Mouse (Mus musculus): ENCODE data around the gene Znhit3.

The Znhit3 gene

DNA sequence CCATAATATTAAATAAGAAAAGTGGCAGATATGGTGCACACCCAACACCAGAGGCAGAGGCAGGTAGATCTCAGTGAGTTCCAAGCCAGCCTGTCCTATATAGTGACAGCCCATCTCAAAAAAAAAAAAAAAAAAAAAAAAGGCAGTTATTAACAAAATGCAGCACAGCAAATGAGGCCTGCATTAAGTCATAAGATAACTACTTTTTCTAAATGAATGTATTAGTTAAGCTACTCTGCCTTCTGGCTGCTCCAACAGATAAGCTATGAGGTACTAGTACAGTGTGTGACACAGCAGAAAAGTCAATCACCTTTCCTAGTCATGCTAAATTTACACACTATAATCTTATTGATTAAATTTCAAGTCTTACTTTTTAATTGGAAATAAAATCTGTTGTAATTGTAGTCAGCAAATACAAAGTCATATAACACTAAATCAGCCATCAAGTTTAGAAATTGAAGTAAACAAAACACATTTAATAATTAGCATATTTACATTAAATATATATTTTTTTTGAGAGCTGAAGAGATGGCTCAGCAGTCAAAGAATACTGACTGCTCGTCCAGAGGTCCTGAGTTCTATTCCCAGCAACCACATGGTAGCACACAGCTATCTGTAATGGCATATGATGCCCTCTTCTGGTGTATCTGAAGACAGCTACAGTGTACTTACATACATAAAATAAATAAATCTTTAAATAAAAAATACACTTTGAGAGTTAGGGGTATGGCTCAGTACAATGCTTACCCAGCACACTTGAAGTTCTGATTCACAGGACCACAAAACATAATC, 42.9 kb downstream of the Znhit3 start:
- no peak for DNase-seq

- no peak for DNase-seq
These were observed 44.6 kb downstream of the Znhit3 start for GRCm38 (mm10) chr11:84871548-84872069.

DNA sequence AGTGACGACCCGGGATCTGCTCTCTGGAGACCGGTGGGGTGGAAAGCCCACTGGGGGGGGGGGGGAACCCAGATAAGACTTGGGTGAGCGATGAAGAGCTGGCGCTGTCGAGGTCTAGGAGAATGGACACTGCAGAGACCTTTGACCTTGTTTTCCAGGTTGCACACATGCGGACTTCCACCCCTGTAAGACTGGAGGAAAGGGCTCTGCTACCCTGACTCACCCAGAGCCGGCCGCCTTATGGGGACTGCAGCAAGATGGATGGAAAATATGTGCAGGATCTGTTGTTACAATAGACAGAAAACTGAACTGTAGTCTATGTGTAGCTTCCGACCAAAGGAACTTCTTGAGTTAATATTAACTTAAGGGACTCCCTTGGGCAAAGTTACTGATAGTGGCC, 45.1 kb downstream of the Znhit3 start:
- DNase-seq = no peak

DNA sequence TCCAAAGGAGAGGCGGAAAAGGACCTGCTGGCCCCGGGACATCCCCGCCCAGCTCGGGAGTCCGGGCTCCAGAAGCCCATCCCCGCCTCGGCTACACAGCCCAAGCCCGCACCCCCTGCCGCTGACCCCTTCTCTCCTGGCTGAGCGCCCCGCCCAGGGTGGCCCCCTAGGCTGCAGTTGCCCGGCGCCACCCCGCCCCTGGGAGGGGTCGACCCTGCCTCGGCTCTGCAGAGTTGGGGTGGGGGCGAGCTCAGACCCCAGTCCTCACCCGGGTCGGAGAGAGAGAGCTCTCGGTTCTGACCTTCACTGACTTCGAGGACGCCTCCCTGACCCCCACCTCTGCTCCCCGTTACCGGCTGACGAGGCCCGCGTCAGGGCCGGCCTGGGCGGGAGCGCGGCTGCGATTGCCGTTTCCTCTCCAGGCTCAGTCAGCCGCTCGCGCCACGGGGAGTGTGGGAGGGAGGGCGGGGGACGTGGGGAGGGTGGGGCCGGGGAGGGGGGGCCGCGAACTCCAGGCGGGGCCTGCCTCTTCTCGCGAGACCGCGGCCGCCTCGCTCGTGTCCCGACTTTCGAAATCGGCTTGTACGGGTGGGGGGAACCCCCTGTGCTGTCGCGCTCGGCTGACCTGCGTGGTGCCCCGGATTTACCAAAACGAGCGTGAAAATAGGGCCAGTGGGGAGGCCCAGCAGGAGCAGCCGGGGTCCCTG, 45.7 kb downstream of the Znhit3 start, which contains the start of gene Ggnbp2:
Gene Ggnbp2 (minus strand): TSS at position 481 of the 707 bp plus-strand sequence.
- DNase-seq = peak; percentile 96 to 97

GRCm38 (mm10) chr11:84869537-84870232, 46.5 kb downstream of the Znhit3 start:
- DNase-seq = peak; percentile 98

DNA sequence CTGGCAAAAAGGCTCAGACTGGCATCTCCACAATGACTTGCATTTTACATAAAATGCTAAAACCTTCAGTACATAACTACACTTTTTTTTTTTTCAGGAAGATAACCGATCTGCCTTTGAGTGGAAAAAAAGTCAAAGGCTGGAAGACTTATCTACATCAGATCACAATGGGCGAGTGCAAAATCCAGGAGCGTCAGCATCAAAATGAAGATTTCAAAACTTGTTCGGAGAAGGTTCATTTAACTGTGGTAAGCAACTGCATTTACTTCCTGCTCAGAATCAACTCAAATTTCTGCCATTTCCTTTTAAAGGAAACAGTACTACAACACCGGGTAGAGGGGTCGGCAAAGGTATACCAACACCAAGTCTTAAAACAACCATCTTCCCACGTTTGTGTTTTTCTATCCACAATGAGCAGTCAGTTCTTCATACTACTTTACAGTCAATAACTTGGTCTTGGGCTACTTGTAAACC, 47.3 kb downstream of the Znhit3 start:
- no peak for DNase-seq

- DNase-seq = no peak
These were observed 48.6 kb downstream of the Znhit3 start for GRCm38 (mm10) chr11:84867586-84867985.

DNA sequence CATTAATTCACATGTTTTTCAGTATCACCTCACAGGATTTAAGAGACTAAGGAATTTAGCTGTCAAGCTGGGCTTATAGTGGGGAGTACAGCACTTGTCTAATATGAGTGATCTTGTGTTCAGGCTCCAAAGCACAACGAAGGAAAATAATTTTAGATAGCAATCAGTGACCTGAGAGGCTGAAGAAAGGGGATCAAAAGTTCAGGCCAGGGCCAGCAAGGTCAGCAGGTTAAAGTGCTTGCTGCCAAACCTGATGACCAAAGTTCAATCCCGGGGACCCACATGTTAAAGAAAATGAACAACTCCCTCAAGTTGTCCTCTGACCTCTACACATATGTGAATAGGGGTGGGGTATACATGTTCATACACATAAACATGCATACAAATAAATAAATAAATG, 50.9 kb downstream of the Znhit3 start:
- no peak for DNase-seq
